Mouse (Mus musculus) midbrain, postnatal 0 days (tissue): ENCODE data around the gene Gm28051. TPM values are rescaled to one million over a fixed set of nuclear protein-coding genes. Genes with fewer than 3 reads are reported as not detected.

ENCODE experiments used
- ATAC-seq: fragments of 200-750 bp; cut with Nextera tagmentation; 2 replicates; pipeline ENCODE4 v1.8.0; 2017; ENCODE audit warnings: moderate number of reproducible peaks, mild to moderate bottlenecking, moderate TSS enrichment, moderate library complexity; ENCODE audit not compliant: low FRiP score
- DNase-seq: peaks from one replicate; pipeline ENCODE4 v3.0.0-alpha.2; 2015; ENCODE audit warnings: low spot score
- H3K27ac ChIP-seq: fragments of 300-500 bp; sonication (generic); 2 replicates; pipeline ENCODE4 v1.5.1; 2014; ENCODE audit warnings: low read depth, mild to moderate bottlenecking, low read length, mixed read lengths
- H3K27me3 ChIP-seq: fragments of 300-500 bp; sonication (generic); 2 replicates; pipeline ENCODE4 v1.6.1; 2014; ENCODE audit warnings: low read length, control low read depth, mixed read lengths; ENCODE audit not compliant: insufficient read depth
- H3K36me3 ChIP-seq: fragments of 300-500 bp; sonication (generic); 2 replicates; pipeline ENCODE4 v1.6.1; 2014; ENCODE audit warnings: low read length, control low read depth, mixed read lengths; ENCODE audit not compliant: insufficient read depth
- H3K4me1 ChIP-seq: fragments of 300-500 bp; sonication (generic); 2 replicates; pipeline ENCODE4 v1.6.1; 2014; ENCODE audit warnings: mild to moderate bottlenecking, control low read depth, antibody characterized with exemption, low read length, mixed read lengths; ENCODE audit not compliant: insufficient read depth
- H3K4me2 ChIP-seq: fragments of 300-500 bp; sonication (generic); 2 replicates; pipeline ENCODE4 v1.6.1; 2014; ENCODE audit warnings: low read depth, mild to moderate bottlenecking, low read length, mixed read lengths; ENCODE audit not compliant: poor library complexity, severe bottlenecking
- H3K4me3 ChIP-seq: fragments of 300-500 bp; sonication (generic); 2 replicates; pipeline ENCODE4 v1.5.1; 2014; ENCODE audit warnings: low read depth, mild to moderate bottlenecking, low read length, moderate library complexity
- H3K9ac ChIP-seq: fragments of 300-500 bp; sonication (generic); replicated peaks from 2 replicates; pipeline ENCODE4 v1.6.1; 2014; ENCODE audit warnings: mild to moderate bottlenecking, low read length, moderate library complexity, mixed read lengths; ENCODE audit not compliant: poor library complexity, severe bottlenecking
- H3K9me3 ChIP-seq: fragments of 300-500 bp; sonication (generic); 2 replicates; pipeline ENCODE4 v1.6.1; 2016; ENCODE audit warnings: low read length, control low read depth
- CTCF ChIP-seq: IDR thresholded peaks from 2 replicates; pipeline ENCODE4 v1.5.1; 2016; ENCODE audit warnings: antibody characterized with exemption, mild to moderate bottlenecking
- WGBS: fragments of 180-500 bp; shearing (Covaris S2); extraction: QIAGEN DNeasy Blood & Tissue Kit; methylation state at CpG from one replicate; pipeline ENCODE4 v1.1.7; 2014; 5-methylcytosine and 5-hydroxymethylcytosine counted together
- polyA plus RNA-seq: library from polyadenylated mRNA; unstranded; fragments of >200 nt; fragmentation: Nextera tagmentation; extraction: Ambion mirVana; gene quantifications from 2 replicates; pipeline ENCODE4 v1.2.1, GENCODE M21; 2015
- total RNA-seq: library from RNA; depleted of rRNA; stranded (reverse); fragments of >200 nt; gene quantifications from 2 replicates; pipeline ENCODE4 v1.2.3, GENCODE M21; 2014

Gene Gm28051
- total and polyA plus RNA-seq, 2 experiments from 2014 or later, result 0.93 TPM; not detected in 1

DNA sequence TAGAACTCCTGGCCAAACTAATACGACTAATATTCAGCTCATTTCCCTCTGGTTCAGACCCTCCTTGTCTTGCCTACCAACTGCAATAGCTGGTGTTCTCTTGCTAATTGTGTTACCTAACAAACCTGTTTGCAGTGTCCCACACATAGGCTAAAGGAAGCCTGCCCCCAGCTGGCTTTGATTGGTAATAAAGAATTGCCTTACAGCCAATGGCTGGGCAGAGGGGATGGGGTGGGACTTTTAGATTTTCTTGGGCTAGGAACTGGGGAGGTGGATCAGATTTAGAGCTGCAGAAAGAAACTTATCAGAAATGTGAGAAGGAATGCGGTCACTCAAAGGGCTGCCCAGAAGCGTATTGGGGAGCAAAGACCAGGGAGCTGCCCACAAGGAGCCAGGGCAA is 21.9 kb upstream of the Gm28051 start:
- Histone ChIP-seq H3K4me3 (no peak overlapping the region), H3K4me2 (no peak overlapping the region), H3K4me1 (no peaks in the 10 kb centered on the region), H3K36me3 (peaks cover 29% of the 10 kb centered on the region), H3K27ac (no peak overlapping the region), H3K9ac (no peak overlapping the region), H3K9me3 (no peaks in the 10 kb centered on the region), H3K27me3 (no peaks in the 10 kb centered on the region)
- WGBS, result 51% methylated on average over 3 of the region's 3 CpGs
- peak; percentile 49 for TF ChIP-seq CTCF
- DNase-seq (peak; percentile 19), ATAC-seq (no peak)

DNA sequence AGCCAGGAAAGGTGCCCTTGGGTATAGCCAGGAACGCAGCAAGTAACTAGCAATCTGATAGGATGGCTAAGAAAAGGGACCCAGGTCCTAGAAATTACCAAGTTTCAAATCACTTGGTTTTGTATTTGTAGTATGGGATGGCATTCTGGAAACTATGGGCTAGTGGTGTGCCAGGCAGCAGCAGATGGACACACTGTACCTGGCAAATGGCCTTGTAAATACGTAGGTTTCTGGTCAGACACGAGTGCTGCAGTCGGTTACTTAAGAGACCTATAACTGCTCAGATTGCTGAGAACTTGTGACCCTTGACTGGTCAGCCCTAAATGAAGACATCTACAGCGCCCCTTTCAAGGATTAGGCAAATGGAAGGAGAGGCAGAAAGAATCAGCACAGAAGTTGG is 20.6 kb upstream of the Gm28051 start:
- no peaks in the 10 kb centered on the region for H3K9me3 ChIP-seq
- no peak overlapping the region for H3K9ac ChIP-seq
- peaks cover 31% of the 10 kb centered on the region for H3K36me3 ChIP-seq
- H3K4me3 ChIP-seq, result no peak overlapping the region
- no peak for TF ChIP-seq CTCF
- no peak overlapping the region for H3K4me2 ChIP-seq
- WGBS, result 58% methylated on average over 5 of the region's 5 CpGs
- no peak for DNase-seq
- no peaks in the 10 kb centered on the region for H3K27me3 ChIP-seq
- no peak overlapping the region for H3K27ac ChIP-seq
- ATAC-seq, result no peak
- H3K4me1 ChIP-seq, result no peaks in the 10 kb centered on the region

DNA sequence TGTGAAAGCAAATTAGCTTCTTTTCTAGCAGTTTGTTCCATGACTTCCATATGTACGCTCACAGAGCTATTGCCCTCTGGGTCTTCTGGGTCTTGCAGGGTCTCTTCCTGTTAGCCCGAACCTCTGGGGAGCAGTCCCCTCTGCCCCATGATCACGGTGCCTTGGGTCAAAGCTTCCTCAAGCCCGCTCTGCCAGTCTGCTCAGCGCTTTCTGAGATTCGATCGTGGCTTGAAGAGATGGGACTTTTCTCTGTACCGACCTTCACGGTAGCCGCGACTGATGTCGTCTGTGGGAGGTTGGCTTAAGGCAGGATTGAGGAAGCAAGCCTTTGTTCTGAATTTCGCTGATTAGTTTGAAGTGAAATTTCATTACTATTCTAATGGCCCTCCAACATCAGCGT is 18.5 kb upstream of the Gm28051 start:
- Histone ChIP-seq H3K4me3 (no peak overlapping the region), H3K9me3 (no peaks in the 10 kb centered on the region), H3K27ac (no peak overlapping the region), H3K36me3 (peaks cover 49% of the 10 kb centered on the region), H3K4me1 (no peaks in the 10 kb centered on the region), H3K4me2 (no peak overlapping the region), H3K9ac (no peak overlapping the region), H3K27me3 (no peaks in the 10 kb centered on the region)
- DNase-seq, result no peak
- no peak for TF ChIP-seq CTCF
- no peak for ATAC-seq
- 86% methylated on average over 14 of the region's 14 CpGs for WGBS

DNA sequence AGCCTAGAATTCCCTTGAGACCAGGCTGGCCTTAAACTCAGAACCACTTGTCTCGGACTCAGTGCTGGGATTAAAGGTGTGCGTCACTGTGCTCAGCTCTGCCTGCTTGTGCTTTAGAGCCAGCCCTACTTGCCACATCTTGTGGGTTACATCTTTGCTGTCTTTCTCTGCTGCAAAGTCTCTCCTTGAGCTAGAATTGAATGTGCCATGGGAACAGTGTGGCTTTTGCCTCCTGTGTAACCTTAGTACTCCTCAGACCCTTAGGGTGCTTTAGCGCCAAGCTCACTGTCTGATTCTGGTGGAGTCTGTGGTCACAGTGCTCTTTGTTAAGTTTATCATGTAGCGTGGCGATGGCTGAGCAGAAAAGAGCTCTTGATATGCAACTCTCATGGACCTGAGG is 15.1 kb upstream of the Gm28051 start:
- H3K4me3 ChIP-seq, result no peak overlapping the region
- H3K36me3 ChIP-seq, result peaks cover 73% of the 10 kb centered on the region
- no peak for DNase-seq
- H3K27ac ChIP-seq, result no peak overlapping the region
- no peaks in the 10 kb centered on the region for H3K4me1 ChIP-seq
- no peaks in the 10 kb centered on the region for H3K9me3 ChIP-seq
- WGBS, result 94% methylated on average over 5 of the region's 5 CpGs
- H3K4me2 ChIP-seq, result no peak overlapping the region
- H3K27me3 ChIP-seq, result no peaks in the 10 kb centered on the region
- H3K9ac ChIP-seq, result no peak overlapping the region
- no peak for TF ChIP-seq CTCF
- no peak for ATAC-seq

DNA sequence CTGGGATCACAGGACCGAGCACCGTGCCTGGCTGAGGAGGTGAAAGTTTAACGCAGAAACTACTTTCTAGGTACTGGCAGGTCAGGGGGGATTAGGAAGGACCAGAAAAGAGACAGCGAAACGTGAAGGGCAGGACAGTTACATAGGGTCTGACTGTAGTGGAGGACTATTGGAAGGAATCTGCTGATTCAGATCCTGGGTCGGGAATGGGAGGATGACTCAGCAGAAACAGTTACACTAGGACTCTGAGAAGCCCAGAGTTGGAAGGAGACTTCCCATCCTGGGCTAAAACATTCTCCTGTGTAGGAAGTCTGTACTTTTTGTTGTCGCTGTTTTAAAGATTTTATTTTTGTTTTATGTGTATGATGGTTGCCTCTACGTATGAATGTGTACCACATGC is 14.0 kb upstream of the Gm28051 start:
- DNase-seq, result no peak
- H3K9me3 ChIP-seq, result no peaks in the 10 kb centered on the region
- no peak overlapping the region for H3K4me3 ChIP-seq
- no peak overlapping the region for H3K27ac ChIP-seq
- 97% methylated on average over 8 of the region's 8 CpGs for WGBS
- no peaks in the 10 kb centered on the region for H3K27me3 ChIP-seq
- H3K4me2 ChIP-seq, result no peak overlapping the region
- no peak for ATAC-seq
- H3K36me3 ChIP-seq, result peaks cover 75% of the 10 kb centered on the region
- TF ChIP-seq CTCF, result no peak
- H3K4me1 ChIP-seq, result no peaks in the 10 kb centered on the region
- H3K9ac ChIP-seq, result no peak overlapping the region

DNA sequence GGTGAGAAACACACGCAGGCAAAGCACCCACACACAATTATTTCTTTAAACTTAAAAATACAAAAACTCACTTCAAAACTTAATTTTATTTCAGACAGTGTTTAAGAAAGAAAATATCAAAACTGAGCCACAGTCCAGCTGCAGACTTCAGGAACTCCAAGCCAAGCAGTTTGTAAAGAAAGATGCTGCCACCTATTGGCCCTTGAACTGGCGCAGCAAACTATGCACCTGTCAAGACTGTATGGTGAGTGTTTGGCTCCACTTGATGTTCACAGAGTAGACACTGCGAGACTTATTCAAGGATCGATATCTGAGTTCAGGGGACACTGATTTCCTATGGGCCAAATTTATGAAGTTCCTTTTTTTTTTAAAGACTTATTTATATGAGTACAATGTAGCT is 11.4 kb upstream of the Gm28051 start:
- DNase-seq (no peak), ATAC-seq (no peak)
- H3K4me3 ChIP-seq, result no peak overlapping the region
- no peaks in the 10 kb centered on the region for H3K9me3 ChIP-seq
- peak; percentile 55 for TF ChIP-seq CTCF
- no peaks in the 10 kb centered on the region for H3K27me3 ChIP-seq
- peaks cover 67% of the 10 kb centered on the region for H3K36me3 ChIP-seq
- H3K9ac ChIP-seq, result no peak overlapping the region
- 93% methylated on average over 4 of the region's 4 CpGs for WGBS
- no peak overlapping the region for H3K4me2 ChIP-seq
- H3K27ac ChIP-seq, result no peak overlapping the region
- H3K4me1 ChIP-seq, result no peaks in the 10 kb centered on the region

DNA sequence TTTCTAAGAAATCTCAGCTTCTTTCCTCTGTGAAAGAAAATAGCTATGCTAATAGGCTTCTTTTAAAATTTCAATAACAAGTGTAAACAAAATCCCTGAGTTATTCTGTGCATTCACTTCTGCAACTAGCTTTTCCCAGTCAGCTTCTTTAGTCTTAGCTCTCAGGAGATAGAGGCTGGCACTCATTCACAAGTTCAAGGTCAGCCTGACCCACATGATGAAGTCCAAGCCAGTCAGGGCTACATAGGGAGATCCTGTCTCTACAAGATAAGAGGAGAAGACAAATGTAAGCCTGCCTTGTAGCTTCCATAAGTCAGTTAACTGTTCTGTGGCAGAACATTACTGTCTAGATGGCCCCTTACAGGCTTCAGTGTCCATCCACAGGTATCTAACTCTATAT is 6.1 kb upstream of the Gm28051 start:
- Histone ChIP-seq H3K9ac (no peak overlapping the region), H3K27me3 (no peaks in the 10 kb centered on the region), H3K4me2 (no peak overlapping the region), H3K4me1 (peaks cover 8% of the 10 kb centered on the region), H3K36me3 (peaks cover 34% of the 10 kb centered on the region), H3K27ac (no peak overlapping the region), H3K9me3 (no peaks in the 10 kb centered on the region), H3K4me3 (no peak overlapping the region)
- no peak for ATAC-seq
- no peak for DNase-seq
- TF ChIP-seq CTCF, result no peak
